Mouse (Mus musculus) lung, adult 2 months (tissue): Measurements from ENCODE around the gene Spire2.

Experiments
- CTCF ChIP-seq: fragments of 200-500 bp; IDR thresholded peaks from 2 replicates; pipeline ENCODE4 v1.5.1; 2011; ENCODE audit warnings: mild to moderate bottlenecking, low read length, control low read depth; ENCODE audit not compliant: insufficient read depth
- POLR2A ChIP-seq: fragments of 200-500 bp; IDR thresholded peaks from 2 replicates; pipeline ENCODE4 v1.6.1; 2011; ENCODE audit warnings: low read depth, mild to moderate bottlenecking, control low read depth, low read length, borderline replicate concordance; ENCODE audit errors: extremely low read depth

DNA sequence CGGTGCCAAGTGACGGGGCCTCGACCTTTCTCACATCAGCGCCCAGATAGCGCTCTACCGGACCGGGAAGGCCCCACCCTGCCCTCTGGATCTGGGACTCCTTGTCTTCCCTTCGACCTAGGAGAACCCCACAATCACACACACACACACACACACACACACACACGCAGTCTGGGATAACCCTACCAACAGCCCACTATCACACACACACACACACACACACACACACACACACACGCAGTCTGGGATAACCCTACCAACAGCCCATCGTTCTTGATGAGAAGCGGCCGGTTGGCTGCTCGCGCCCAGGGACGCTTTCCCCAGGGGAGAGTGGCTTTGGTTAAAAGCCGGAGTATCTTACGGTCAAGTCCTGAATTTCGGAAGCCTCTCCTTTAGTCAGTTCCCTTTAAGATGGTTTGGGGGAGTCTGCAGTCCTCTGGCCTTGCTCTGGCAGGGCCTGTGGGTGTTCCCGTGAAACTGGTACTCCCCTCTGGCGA, 626 bp downstream of the Spire2 start:
- TF ChIP-seq CTCF (no peak), POLR2A (no peak)
